Mouse (Mus musculus): ENCODE results near the gene Enpp6. TPM values are rescaled to one million over a fixed set of nuclear protein-coding genes. Genes with fewer than 3 reads are reported as not detected.

Enpp6 gene
- polyA plus RNA-seq, 1 experiment from 2014 or later: 3.1 TPM

GRCm38 (mm10) chr8:46953472-46953871 is 33.2 kb upstream of the Enpp6 start:
- Histone ChIP-seq H3K27ac (replicated peaks; ENCODE audit: low read depth, low read length) (no peak overlapping the region), H3K9me3 (ENCODE audit: control insufficient read depth, low read length) (no peaks in the 10 kb centered on the region), H3K9ac (ENCODE audit: low read depth, low read length) (no peak overlapping the region), H3K4me2 (ENCODE audit: low read depth, low read length) (no peak overlapping the region), H3K27me3 (replicated peaks; ENCODE audit: control insufficient read depth, insufficient read depth, low read length) (no peaks in the 10 kb centered on the region), H3K36me3 (ENCODE audit: control insufficient read depth, insufficient read depth, low read length) (no peaks in the 10 kb centered on the region), H3K4me1 (ENCODE audit: control insufficient read depth, insufficient read depth, low read length) (no peaks in the 10 kb centered on the region), H3K4me3 (ENCODE audit: low read depth, low read length) (no peak overlapping the region)
- DNase-seq (ENCODE audit: low spot score) (peak; percentile 80), ATAC-seq (ENCODE audit: low read depth) (0 out of 2 replicates have a peak, but pooled peaks have one; percentile 18)
- 17% methylated on average over 7 of the region's 7 CpGs for WGBS

- DNase-seq (ENCODE audit: low spot score) (peak; percentile 19), ATAC-seq (ENCODE audit: low read depth) (no peak)
- no peak overlapping the region for H3K27ac ChIP-seq (replicated peaks; ENCODE audit: low read depth, low read length)
- no peak overlapping the region for H3K4me3 ChIP-seq (ENCODE audit: low read depth, low read length)
- 51% methylated on average over 10 of the region's 10 CpGs for WGBS
- no peaks in the 10 kb centered on the region for H3K4me1 ChIP-seq (ENCODE audit: control insufficient read depth, insufficient read depth, low read length)
- no peaks in the 10 kb centered on the region for H3K9me3 ChIP-seq (ENCODE audit: control insufficient read depth, low read length)
- H3K36me3 ChIP-seq (ENCODE audit: control insufficient read depth, insufficient read depth, low read length): no peaks in the 10 kb centered on the region
- no peak overlapping the region for H3K4me2 ChIP-seq (ENCODE audit: low read depth, low read length)
- H3K27me3 ChIP-seq (replicated peaks; ENCODE audit: control insufficient read depth, insufficient read depth, low read length): no peaks in the 10 kb centered on the region
- H3K9ac ChIP-seq (ENCODE audit: low read depth, low read length): no peak overlapping the region
Observed at GRCm38 (mm10) chr8:46962630-46963427, 23.9 kb upstream of the Enpp6 start.

- Histone ChIP-seq H3K9me3 (ENCODE audit: control insufficient read depth, low read length) (no peaks in the 10 kb centered on the region), H3K4me2 (ENCODE audit: low read depth, low read length) (no peak overlapping the region), H3K4me3 (ENCODE audit: low read depth, low read length) (no peak overlapping the region), H3K9ac (ENCODE audit: low read depth, low read length) (no peak overlapping the region), H3K27me3 (replicated peaks; ENCODE audit: control insufficient read depth, insufficient read depth, low read length) (no peaks in the 10 kb centered on the region), H3K36me3 (ENCODE audit: control insufficient read depth, insufficient read depth, low read length) (no peaks in the 10 kb centered on the region), H3K27ac (replicated peaks; ENCODE audit: low read depth, low read length) (no peak overlapping the region), H3K4me1 (ENCODE audit: control insufficient read depth, insufficient read depth, low read length) (no peaks in the 10 kb centered on the region)
- WGBS: 35% methylated on average over 8 of the region's 8 CpGs
- DNase-seq (ENCODE audit: low spot score) (no peak), ATAC-seq (ENCODE audit: low read depth) (no peak)
Observed at GRCm38 (mm10) chr8:46963619-46964145, 23.0 kb upstream of the Enpp6 start.

- Histone ChIP-seq H3K4me2 (ENCODE audit: low read depth, low read length) (no peak overlapping the region), H3K27me3 (replicated peaks; ENCODE audit: control insufficient read depth, insufficient read depth, low read length) (no peaks in the 10 kb centered on the region), H3K4me3 (ENCODE audit: low read depth, low read length) (no peak overlapping the region), H3K27ac (replicated peaks; ENCODE audit: low read depth, low read length) (no peak overlapping the region), H3K9me3 (ENCODE audit: control insufficient read depth, low read length) (no peaks in the 10 kb centered on the region), H3K36me3 (ENCODE audit: control insufficient read depth, insufficient read depth, low read length) (no peaks in the 10 kb centered on the region), H3K9ac (ENCODE audit: low read depth, low read length) (no peak overlapping the region), H3K4me1 (ENCODE audit: control insufficient read depth, insufficient read depth, low read length) (no peaks in the 10 kb centered on the region)
- WGBS: 55% methylated on average over 12 of the region's 14 CpGs
- no peak for DNase-seq (ENCODE audit: low spot score)
- no peak for ATAC-seq (ENCODE audit: low read depth)
Observed at GRCm38 (mm10) chr8:46965812-46966211, 20.9 kb upstream of the Enpp6 start.

- H3K27me3 ChIP-seq (replicated peaks; ENCODE audit: control insufficient read depth, insufficient read depth, low read length): no peaks in the 10 kb centered on the region
- no peak overlapping the region for H3K27ac ChIP-seq (replicated peaks; ENCODE audit: low read depth, low read length)
- H3K36me3 ChIP-seq (ENCODE audit: control insufficient read depth, insufficient read depth, low read length): no peaks in the 10 kb centered on the region
- 95% methylated on average over 3 of the region's 3 CpGs for WGBS
- no peak for DNase-seq (ENCODE audit: low spot score)
- ATAC-seq (ENCODE audit: low read depth): no peak
- 0 out of 2 replicates have a peak, but pooled peaks cover 2% of the 10 kb centered on the region for H3K9me3 ChIP-seq (ENCODE audit: control insufficient read depth, low read length)
- H3K4me1 ChIP-seq (ENCODE audit: control insufficient read depth, insufficient read depth, low read length): no peaks in the 10 kb centered on the region
- H3K4me3 ChIP-seq (ENCODE audit: low read depth, low read length): no peak overlapping the region
- H3K4me2 ChIP-seq (ENCODE audit: low read depth, low read length): no peak overlapping the region
- H3K9ac ChIP-seq (ENCODE audit: low read depth, low read length): no peak overlapping the region
Observed at GRCm38 (mm10) chr8:46968721-46969120, 18.0 kb upstream of the Enpp6 start.

- no peaks in the 10 kb centered on the region for H3K4me1 ChIP-seq (ENCODE audit: control insufficient read depth, insufficient read depth, low read length)
- DNase-seq (ENCODE audit: low spot score): no peak
- no peak overlapping the region for H3K4me2 ChIP-seq (ENCODE audit: low read depth, low read length)
- H3K36me3 ChIP-seq (ENCODE audit: control insufficient read depth, insufficient read depth, low read length): no peaks in the 10 kb centered on the region
- peaks cover 8% of the 10 kb centered on the region for H3K9me3 ChIP-seq (ENCODE audit: control insufficient read depth, low read length)
- no peak overlapping the region for H3K27ac ChIP-seq (replicated peaks; ENCODE audit: low read depth, low read length)
- no peaks in the 10 kb centered on the region for H3K27me3 ChIP-seq (replicated peaks; ENCODE audit: control insufficient read depth, insufficient read depth, low read length)
- H3K9ac ChIP-seq (ENCODE audit: low read depth, low read length): no peak overlapping the region
- no peak for ATAC-seq (ENCODE audit: low read depth)
- 71% methylated on average over 2 of the region's 2 CpGs for WGBS
- H3K4me3 ChIP-seq (ENCODE audit: low read depth, low read length): no peak overlapping the region
Observed at GRCm38 (mm10) chr8:46969386-46969785, 17.3 kb upstream of the Enpp6 start.

- Histone ChIP-seq H3K4me3 (ENCODE audit: low read depth, low read length) (no peak overlapping the region), H3K36me3 (ENCODE audit: control insufficient read depth, insufficient read depth, low read length) (no peaks in the 10 kb centered on the region), H3K9ac (ENCODE audit: low read depth, low read length) (no peak overlapping the region), H3K27me3 (replicated peaks; ENCODE audit: control insufficient read depth, insufficient read depth, low read length) (no peaks in the 10 kb centered on the region), H3K27ac (replicated peaks; ENCODE audit: low read depth, low read length) (no peak overlapping the region), H3K4me2 (ENCODE audit: low read depth, low read length) (no peak overlapping the region), H3K9me3 (ENCODE audit: control insufficient read depth, low read length) (peaks cover 10% of the 10 kb centered on the region), H3K4me1 (ENCODE audit: control insufficient read depth, insufficient read depth, low read length) (no peaks in the 10 kb centered on the region)
- WGBS: 84% methylated on average over 4 of the region's 4 CpGs
- DNase-seq (ENCODE audit: low spot score) (no peak), ATAC-seq (ENCODE audit: low read depth) (no peak)
Observed at GRCm38 (mm10) chr8:46977376-46977775, 9.3 kb upstream of the Enpp6 start.

GRCm38 (mm10) chr8:46982166-46982565 is 4.5 kb upstream of the Enpp6 start:
- Histone ChIP-seq H3K4me3 (ENCODE audit: low read depth, low read length) (no peak overlapping the region), H3K27ac (replicated peaks; ENCODE audit: low read depth, low read length) (no peak overlapping the region), H3K4me2 (ENCODE audit: low read depth, low read length) (no peak overlapping the region), H3K9me3 (ENCODE audit: control insufficient read depth, low read length) (no peaks in the 10 kb centered on the region), H3K9ac (ENCODE audit: low read depth, low read length) (no peak overlapping the region), H3K36me3 (ENCODE audit: control insufficient read depth, insufficient read depth, low read length) (no peaks in the 10 kb centered on the region), H3K27me3 (replicated peaks; ENCODE audit: control insufficient read depth, insufficient read depth, low read length) (no peaks in the 10 kb centered on the region), H3K4me1 (ENCODE audit: control insufficient read depth, insufficient read depth, low read length) (no peaks in the 10 kb centered on the region)
- DNase-seq (ENCODE audit: low spot score) (no peak), ATAC-seq (ENCODE audit: low read depth) (no peak)
- WGBS: 78% methylated on average over 6 of the region's 6 CpGs

GRCm38 (mm10) chr8:46982770-46983169 is 3.9 kb upstream of the Enpp6 start:
- no peak overlapping the region for H3K4me3 ChIP-seq (ENCODE audit: low read depth, low read length)
- 69% methylated on average over 4 of the region's 4 CpGs for WGBS
- H3K9ac ChIP-seq (ENCODE audit: low read depth, low read length): no peak overlapping the region
- H3K4me2 ChIP-seq (ENCODE audit: low read depth, low read length): no peak overlapping the region
- no peaks in the 10 kb centered on the region for H3K36me3 ChIP-seq (ENCODE audit: control insufficient read depth, insufficient read depth, low read length)
- no peak overlapping the region for H3K27ac ChIP-seq (replicated peaks; ENCODE audit: low read depth, low read length)
- H3K27me3 ChIP-seq (replicated peaks; ENCODE audit: control insufficient read depth, insufficient read depth, low read length): no peaks in the 10 kb centered on the region
- no peak for DNase-seq (ENCODE audit: low spot score)
- no peaks in the 10 kb centered on the region for H3K9me3 ChIP-seq (ENCODE audit: control insufficient read depth, low read length)
- H3K4me1 ChIP-seq (ENCODE audit: control insufficient read depth, insufficient read depth, low read length): no peaks in the 10 kb centered on the region
- ATAC-seq (ENCODE audit: low read depth): no peak
